Mouse (Mus musculus): Measurements from ENCODE around the gene Mup15. TPM values are rescaled to one million over a fixed set of nuclear protein-coding genes. Genes with fewer than 3 reads are reported as not detected.
"Not testable (repeated sequence)": the region's sequence is repeated elsewhere in the genome, so short reads cannot be mapped to it uniquely, and the experiment has no call there.

Mup15 gene
- polyA plus RNA-seq (2015; fragmentation: Nextera tagmentation; extraction: Ambion mirVana) = 4.0 and 5.3 TPM in 2 replicates

DNA sequence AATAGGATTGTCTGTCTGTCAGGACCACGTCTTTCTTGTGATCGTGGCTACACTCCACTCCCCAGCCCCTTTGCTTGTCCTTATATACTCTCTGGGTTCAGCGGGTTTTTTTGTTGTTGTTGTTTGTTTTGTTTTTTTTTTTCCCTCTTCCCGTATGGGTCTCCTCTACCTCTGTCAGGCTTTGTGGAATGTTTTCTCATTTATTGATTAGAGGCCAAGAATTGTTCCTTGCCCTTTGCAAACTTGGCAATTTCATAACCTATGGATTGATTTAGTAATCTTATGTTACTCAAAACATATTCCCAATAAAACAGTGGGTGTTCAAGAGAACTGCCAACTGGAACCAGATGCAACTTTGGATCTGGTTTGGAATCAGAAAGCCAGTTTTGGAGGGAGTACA lies at the start of gene Mup15:
Gene Mup15 (minus strand): TSS at position 101 of the 400 bp plus-strand sequence.
- not testable (repeated sequence) for H3K36me3 ChIP-seq; H3K4me1 ChIP-seq; ATAC-seq (ENCODE audit: insufficient number of reproducible peaks, low FRiP score, low TSS enrichment, low read depth); H3K27ac ChIP-seq; H3K4me3 ChIP-seq; H3K27me3 ChIP-seq; H3K9ac ChIP-seq; H3K9me3 ChIP-seq; H3K4me2 ChIP-seq
- whole genome bisulfite sequencing = no CpG with 5 or more reads among the region's 4 CpGs

Other genes with a start within 250 kb of the Mup15 start
- 0.28 and 0.55 TPM in 2 replicates for gene Mup13, start 211.5 kb downstream of the Mup15 start, polyA plus RNA-seq (2015; fragmentation: Nextera tagmentation; extraction: Ambion mirVana)
- 1.0 and 1.1 TPM in 2 replicates for gene Mup14, start 135.7 kb downstream of the Mup15 start, polyA plus RNA-seq (2015; fragmentation: Nextera tagmentation; extraction: Ambion mirVana)
- gene Mup16, start 79.8 kb upstream of the Mup15 start, polyA plus RNA-seq (2015; fragmentation: Nextera tagmentation; extraction: Ambion mirVana) = 1.1 TPM in 1 of 2 replicates, not detected in the other
- 0.50 and 1.3 TPM in 2 replicates for gene Mup17, start 156.1 kb upstream of the Mup15 start, polyA plus RNA-seq (2015; fragmentation: Nextera tagmentation; extraction: Ambion mirVana)
- 1.6 and 2.8 TPM in 2 replicates for gene Mup18, start 234.4 kb upstream of the Mup15 start, polyA plus RNA-seq (2015; fragmentation: Nextera tagmentation; extraction: Ambion mirVana)

Data from limb, embryonic 15.5 days (tissue).